Mouse (Mus musculus) layer of hippocampus, adult 18-20 months (tissue): ENCODE data around the gene Ift80. TPM values are rescaled to one million over a fixed set of nuclear protein-coding genes. Genes with fewer than 3 reads are reported as not detected.

ENCODE experiments used
- microRNA-seq, 2 experiments: library from miRNA; unstranded; fragments of <30 nt; microRNA quantifications; one replicate each; pipeline ENCODE4 v1.2.0; 2021
- total RNA-seq, 2 experiments: library from RNA; stranded (reverse); gene quantifications; 2 replicates each; pipeline ENCODE4 v1.2.3; 2021

The Ift80 gene
- total RNA-seq, 2 experiments from 2014 or later: 24.6 to 25.2 TPM

Small RNA genes within 50 kb of the gene (microRNA-seq; reads per million reads assigned to microRNA genes)
- gene Mir15b: 126 to 294 reads per million in 2 experiments
- gene Mir16-2: 73.3 to 105 reads per million in 2 experiments

Other genes starting within 250 kb of the Ift80 start
- 1 to 10 TPM; 9.1 to 9.8 TPM for gene 1110032F04Rik, start 135.0 kb downstream of the Ift80 start, total RNA-seq
- gene Smc4, start 168 bp upstream of the Ift80 start, total RNA-seq: 1 to 10 TPM; 5.8 to 6.8 TPM
- 10 to 100 TPM; 15.1 to 17.4 TPM for gene Trim59, start 40.2 kb upstream of the Ift80 start, total RNA-seq
- 10 to 100 TPM; 84.4 to 92.4 TPM for gene Kpna4, start 122.5 kb upstream of the Ift80 start, total RNA-seq
- gene Arl14, start 217.8 kb upstream of the Ift80 start, total RNA-seq: not detected